Mouse (Mus musculus) embryonic facial prominence, embryonic 13.5 days (tissue): ENCODE measurements around the gene C1qtnf2. TPM values are rescaled to one million over a fixed set of nuclear protein-coding genes. Genes with fewer than 3 reads are reported as not detected.

Source experiments
- polyA plus RNA-seq: library from polyadenylated mRNA; unstranded; fragments of >200 nt; fragmentation: Nextera tagmentation; extraction: Ambion mirVana; gene quantifications from 2 replicates; pipeline ENCODE4 v1.2.1, GENCODE M21; 2015

C1qtnf2 gene
- polyA plus RNA-seq, 1 experiment from 2014 or later, result 17.0 TPM

Other genes with a start within 250 kb of the C1qtnf2 start
- gene Pttg1, start 48.0 kb upstream of the C1qtnf2 start, polyA plus RNA-seq, result 116 and 118 TPM in 2 replicates
- gene Slu7, start 40.5 kb upstream of the C1qtnf2 start, polyA plus RNA-seq, result 59.3 and 68.7 TPM in 2 replicates
- 13.7 and 14.2 TPM in 2 replicates for gene Ccnjl, start 54.5 kb downstream of the C1qtnf2 start, polyA plus RNA-seq
- 3.5 and 4.2 TPM in 2 replicates for gene 4933415A04Rik, start 112.8 kb downstream of the C1qtnf2 start, polyA plus RNA-seq
- gene Fabp6, start 127.3 kb downstream of the C1qtnf2 start, polyA plus RNA-seq, result 26.5 TPM in 1 of 2 replicates, not detected in the other
- 30.3 and 30.4 TPM in 2 replicates for gene Pwwp2a, start 207.7 kb downstream of the C1qtnf2 start, polyA plus RNA-seq